Mouse (Mus musculus) intestine, embryonic 15.5 days (tissue): ENCODE results near the gene Camkv. TPM values are rescaled to one million over a fixed set of nuclear protein-coding genes. Genes with fewer than 3 reads are reported as not detected.

ENCODE experiments used
- ATAC-seq: fragments of 200-750 bp; cut with Nextera tagmentation; 2 replicates; pipeline ENCODE4 v1.8.0; 2017; ENCODE audit warnings: moderate TSS enrichment, moderate library complexity
- H3K27ac ChIP-seq: fragments of 300-500 bp; sonication (generic); 2 replicates; pipeline ENCODE4 v1.5.1; 2015; ENCODE audit warnings: mild to moderate bottlenecking, inconsistent platforms
- H3K27me3 ChIP-seq: fragments of 300-500 bp; sonication (generic); replicated peaks from 2 replicates; pipeline ENCODE4 v1.6.1; 2015; ENCODE audit warnings: inconsistent platforms
- H3K36me3 ChIP-seq: fragments of 300-500 bp; sonication (generic); 2 replicates; pipeline ENCODE4 v1.6.1; 2015; ENCODE audit warnings: inconsistent platforms
- H3K4me1 ChIP-seq: fragments of 300-500 bp; sonication (generic); replicated peaks from 2 replicates; pipeline ENCODE4 v1.6.1; 2015; ENCODE audit warnings: inconsistent platforms
- H3K4me2 ChIP-seq: fragments of 300-500 bp; sonication (generic); replicated peaks from 2 replicates; pipeline ENCODE4 v1.6.1; 2015; ENCODE audit warnings: mild to moderate bottlenecking, inconsistent platforms
- H3K4me3 ChIP-seq: fragments of 300-500 bp; sonication (generic); replicated peaks from 2 replicates; pipeline ENCODE4 v1.5.1; 2015; ENCODE audit warnings: inconsistent platforms
- H3K9ac ChIP-seq: fragments of 300-500 bp; sonication (generic); 2 replicates; pipeline ENCODE4 v1.6.1; 2015; ENCODE audit warnings: inconsistent platforms
- H3K9me3 ChIP-seq: fragments of 300-500 bp; sonication (generic); 2 replicates; pipeline ENCODE4 v1.6.1; 2016; ENCODE audit warnings: inconsistent platforms
- WGBS: fragments of 180-500 bp; shearing (Covaris S2); methylation state at CpG from one replicate; pipeline ENCODE4 v1.1.7; 2015; 5-methylcytosine and 5-hydroxymethylcytosine counted together
- polyA plus RNA-seq: library from polyadenylated mRNA; unstranded; fragments of >200 nt; fragmentation: Nextera tagmentation; extraction: Ambion mirVana; gene quantifications from 2 replicates; pipeline ENCODE4 v1.2.1, GENCODE M21; 2015

Camkv gene
- polyA plus RNA-seq, 1 experiment from 2014 or later, result 2.2 TPM

- H3K27ac ChIP-seq, result peak overlapping the region; percentile 83
- ATAC-seq, result no peak
- peaks cover 40% of the 10 kb centered on the region for H3K4me1 ChIP-seq
- H3K4me2 ChIP-seq, result peak overlapping the region; percentile 81
- H3K9me3 ChIP-seq, result no peaks in the 10 kb centered on the region
- peak overlapping the region; percentile 53 for H3K4me3 ChIP-seq
- H3K27me3 ChIP-seq, result no peaks in the 10 kb centered on the region
- H3K9ac ChIP-seq, result peak overlapping the region; percentile 57
- WGBS, result 38% methylated on average over 31 of the region's 31 CpGs
- peaks cover 10% of the 10 kb centered on the region for H3K36me3 ChIP-seq
Measured at GRCm38 (mm10) chr9:107906967-107907800, 28.3 kb upstream of the Camkv start.

GRCm38 (mm10) chr9:107907801-107908120, 27.7 kb upstream of the Camkv start:
- ATAC-seq, result no peak

GRCm38 (mm10) chr9:107908410-107909158, 26.9 kb upstream of the Camkv start:
- peak overlapping the region; percentile 57 for H3K9ac ChIP-seq
- ATAC-seq, result peak; percentile 63

More at GRCm38 (mm10) chr9:107907801-107908120, 27.7 kb upstream of the Camkv start:
- peak overlapping the region; percentile 83 for H3K27ac ChIP-seq
- peak overlapping the region; percentile 81 for H3K4me2 ChIP-seq
- peaks cover 40% of the 10 kb centered on the region for H3K4me1 ChIP-seq
- 64% methylated on average over 14 of the region's 14 CpGs for WGBS
- H3K9me3 ChIP-seq, result no peaks in the 10 kb centered on the region
- H3K4me3 ChIP-seq, result peak overlapping the region; percentile 53
- peak overlapping the region; percentile 57 for H3K9ac ChIP-seq
- H3K27me3 ChIP-seq, result no peaks in the 10 kb centered on the region
- H3K36me3 ChIP-seq, result peaks cover 7% of the 10 kb centered on the region

GRCm38 (mm10) chr9:107910025-107910769, 25.3 kb upstream of the Camkv start:
- H3K4me3 ChIP-seq, result peak overlapping the region; percentile 53
- peak overlapping the region; percentile 71 for H3K27ac ChIP-seq
- 63% methylated on average over 15 of the region's 15 CpGs for WGBS
- H3K9ac ChIP-seq, result peak overlapping the region; percentile 2; the same call in 1 of the 2 replicates
- peak; percentile 62 for ATAC-seq
- no peaks in the 10 kb centered on the region for H3K9me3 ChIP-seq
- H3K36me3 ChIP-seq, result peaks cover 10% of the 10 kb centered on the region
- peaks cover 35% of the 10 kb centered on the region for H3K4me1 ChIP-seq
- H3K4me2 ChIP-seq, result peak overlapping the region; percentile 81
- H3K27me3 ChIP-seq, result no peaks in the 10 kb centered on the region

More at GRCm38 (mm10) chr9:107908410-107909158, 26.9 kb upstream of the Camkv start:
- Histone ChIP-seq H3K4me3 (peak overlapping the region; percentile 53), H3K27ac (peak overlapping the region; percentile 83), H3K27me3 (no peaks in the 10 kb centered on the region), H3K4me2 (peak overlapping the region; percentile 81), H3K9me3 (no peaks in the 10 kb centered on the region), H3K4me1 (peaks cover 40% of the 10 kb centered on the region), H3K36me3 (0 out of 2 replicates have a peak, but pooled peaks cover 6% of the 10 kb centered on the region)
- 27% methylated on average over 18 of the region's 18 CpGs for WGBS

- H3K4me1 ChIP-seq, result peaks cover 4% of the 10 kb centered on the region
- no peaks in the 10 kb centered on the region for H3K9me3 ChIP-seq
- H3K27ac ChIP-seq, result no peak overlapping the region
- WGBS, result 75% methylated on average over 16 of the region's 16 CpGs
- H3K9ac ChIP-seq, result no peak overlapping the region
- no peak overlapping the region for H3K4me3 ChIP-seq
- no peak overlapping the region for H3K4me2 ChIP-seq
- no peaks in the 10 kb centered on the region for H3K27me3 ChIP-seq
- peaks cover 23% of the 10 kb centered on the region for H3K36me3 ChIP-seq
- ATAC-seq, result no peak
Measured at GRCm38 (mm10) chr9:107914764-107915420, 20.6 kb upstream of the Camkv start.

GRCm38 (mm10) chr9:107917895-107918608, 17.4 kb upstream of the Camkv start:
- Histone ChIP-seq H3K9ac (no peak overlapping the region), H3K9me3 (no peaks in the 10 kb centered on the region), H3K27ac (no peak overlapping the region; the same call in 1 of the 2 replicates), H3K27me3 (no peaks in the 10 kb centered on the region), H3K36me3 (peaks cover 24% of the 10 kb centered on the region), H3K4me1 (peaks cover 4% of the 10 kb centered on the region), H3K4me2 (no peak overlapping the region), H3K4me3 (no peak overlapping the region)
- peak; percentile 40; the same call in 1 of the 2 replicates for ATAC-seq
- WGBS, result 33% methylated on average over 13 of the region's 13 CpGs

GRCm38 (mm10) chr9:107918884-107919283, 16.6 kb upstream of the Camkv start:
- Histone ChIP-seq H3K4me3 (no peak overlapping the region), H3K9me3 (no peaks in the 10 kb centered on the region), H3K4me1 (peaks cover 5% of the 10 kb centered on the region), H3K27me3 (no peaks in the 10 kb centered on the region), H3K27ac (0 out of 2 replicates have a peak overlapping the region, but pooled peaks have one; percentile 17), H3K9ac (no peak overlapping the region), H3K36me3 (peaks cover 23% of the 10 kb centered on the region), H3K4me2 (no peak overlapping the region)
- no peak for ATAC-seq
- WGBS, result 77% methylated on average over 6 of the region's 6 CpGs

GRCm38 (mm10) chr9:107919441-107919840, 16.0 kb upstream of the Camkv start:
- H3K27ac ChIP-seq, result no peak overlapping the region
- WGBS, result 83% methylated on average over 5 of the region's 5 CpGs

GRCm38 (mm10) chr9:107923021-107923420, 12.5 kb upstream of the Camkv start:
- Histone ChIP-seq H3K4me2 (no peak overlapping the region), H3K27ac (no peak overlapping the region), H3K9me3 (no peaks in the 10 kb centered on the region), H3K4me3 (no peak overlapping the region), H3K9ac (no peak overlapping the region), H3K36me3 (peaks cover 7% of the 10 kb centered on the region; the same call in 1 of the 2 replicates), H3K27me3 (no peaks in the 10 kb centered on the region), H3K4me1 (peaks cover 5% of the 10 kb centered on the region)
- 37% methylated on average over 7 of the region's 7 CpGs for whole genome bisulfite sequencing
- 0 out of 2 replicates have a peak, but pooled peaks have one; percentile 54 for ATAC-seq

More at GRCm38 (mm10) chr9:107919441-107919840, 16.0 kb upstream of the Camkv start:
- H3K9ac ChIP-seq, result no peak overlapping the region
- H3K4me2 ChIP-seq, result no peak overlapping the region
- peaks cover 20% of the 10 kb centered on the region for H3K36me3 ChIP-seq
- H3K4me3 ChIP-seq, result no peak overlapping the region
- no peaks in the 10 kb centered on the region for H3K9me3 ChIP-seq
- ATAC-seq, result no peak
- peaks cover 7% of the 10 kb centered on the region for H3K4me1 ChIP-seq
- no peaks in the 10 kb centered on the region for H3K27me3 ChIP-seq

- H3K4me1 ChIP-seq, result peaks cover 12% of the 10 kb centered on the region
- no peak overlapping the region for H3K9ac ChIP-seq
- no peak overlapping the region for H3K4me2 ChIP-seq
- no peak for ATAC-seq
- peaks cover 7% of the 10 kb centered on the region; the same call in 1 of the 2 replicates for H3K36me3 ChIP-seq
- no peaks in the 10 kb centered on the region for H3K9me3 ChIP-seq
- H3K4me3 ChIP-seq, result no peak overlapping the region
- WGBS, result 38% methylated on average over 6 of the region's 6 CpGs
- H3K27me3 ChIP-seq, result no peaks in the 10 kb centered on the region
- H3K27ac ChIP-seq, result no peak overlapping the region
Measured at GRCm38 (mm10) chr9:107923956-107924355, 11.5 kb upstream of the Camkv start.

GRCm38 (mm10) chr9:107925251-107925650, 10.2 kb upstream of the Camkv start:
- 61% methylated on average over 3 of the region's 3 CpGs for WGBS

More at GRCm38 (mm10) chr9:107925251-107925650, 10.2 kb upstream of the Camkv start:
- Histone ChIP-seq H3K9ac (no peak overlapping the region), H3K27ac (no peak overlapping the region), H3K4me1 (peaks cover 12% of the 10 kb centered on the region), H3K4me3 (no peak overlapping the region), H3K27me3 (no peaks in the 10 kb centered on the region), H3K9me3 (no peaks in the 10 kb centered on the region), H3K36me3 (peaks cover 7% of the 10 kb centered on the region; the same call in 1 of the 2 replicates), H3K4me2 (no peak overlapping the region)
- no peak for ATAC-seq
